Mouse (Mus musculus) NIH3T3 (cell line): ENCODE measurements around the gene Oat.

ENCODE experiments used
- DNase-seq: peaks from one replicate; pipeline ENCODE4 v3.0.0-alpha.2; 2012; ENCODE audit warnings: low read depth

Gene Oat

DNA sequence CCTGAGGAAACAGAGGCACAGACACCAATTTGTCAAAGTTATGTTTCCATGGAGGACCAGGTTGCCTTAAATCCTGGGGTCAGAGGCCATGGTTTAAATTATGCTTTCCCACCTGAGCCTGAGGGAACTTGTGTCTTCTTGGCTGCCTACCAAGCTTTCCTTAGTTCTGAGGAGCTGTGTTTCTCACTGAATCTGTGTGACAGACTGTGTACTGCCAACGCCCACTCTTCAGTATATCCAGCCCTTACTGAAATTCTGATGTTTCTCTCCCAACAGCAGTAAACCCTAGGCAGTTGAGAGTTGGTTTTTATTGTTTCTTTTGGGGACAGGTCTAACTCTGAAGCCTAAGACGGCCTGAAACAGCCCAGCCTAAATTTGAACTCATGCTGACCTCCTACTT lies 17.6 kb upstream of the Oat start:
- no peak for DNase-seq

- DNase-seq: no peak
Measured at GRCm38 (mm10) chr7:132589610-132590009, 13.4 kb upstream of the Oat start.

DNA sequence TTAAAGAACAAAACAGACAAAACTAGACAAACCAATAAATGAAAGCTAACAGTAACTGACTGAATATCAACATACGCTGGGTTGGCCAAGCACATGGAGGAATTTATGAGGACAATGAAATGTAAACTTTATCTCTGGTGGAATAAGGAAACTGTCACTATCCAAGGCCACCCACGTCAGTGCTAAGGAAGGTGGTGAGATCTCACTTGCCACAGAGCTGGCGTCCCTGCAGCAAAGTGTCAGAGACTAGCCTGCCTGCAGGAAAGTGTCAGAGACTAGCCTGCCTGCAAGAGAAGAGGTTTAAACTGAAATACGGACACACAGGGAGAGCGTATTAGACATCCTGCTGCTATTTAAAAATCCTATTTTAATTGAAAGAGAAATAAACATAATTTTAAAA lies 11.0 kb upstream of the Oat start:
- DNase-seq: no peak

DNA sequence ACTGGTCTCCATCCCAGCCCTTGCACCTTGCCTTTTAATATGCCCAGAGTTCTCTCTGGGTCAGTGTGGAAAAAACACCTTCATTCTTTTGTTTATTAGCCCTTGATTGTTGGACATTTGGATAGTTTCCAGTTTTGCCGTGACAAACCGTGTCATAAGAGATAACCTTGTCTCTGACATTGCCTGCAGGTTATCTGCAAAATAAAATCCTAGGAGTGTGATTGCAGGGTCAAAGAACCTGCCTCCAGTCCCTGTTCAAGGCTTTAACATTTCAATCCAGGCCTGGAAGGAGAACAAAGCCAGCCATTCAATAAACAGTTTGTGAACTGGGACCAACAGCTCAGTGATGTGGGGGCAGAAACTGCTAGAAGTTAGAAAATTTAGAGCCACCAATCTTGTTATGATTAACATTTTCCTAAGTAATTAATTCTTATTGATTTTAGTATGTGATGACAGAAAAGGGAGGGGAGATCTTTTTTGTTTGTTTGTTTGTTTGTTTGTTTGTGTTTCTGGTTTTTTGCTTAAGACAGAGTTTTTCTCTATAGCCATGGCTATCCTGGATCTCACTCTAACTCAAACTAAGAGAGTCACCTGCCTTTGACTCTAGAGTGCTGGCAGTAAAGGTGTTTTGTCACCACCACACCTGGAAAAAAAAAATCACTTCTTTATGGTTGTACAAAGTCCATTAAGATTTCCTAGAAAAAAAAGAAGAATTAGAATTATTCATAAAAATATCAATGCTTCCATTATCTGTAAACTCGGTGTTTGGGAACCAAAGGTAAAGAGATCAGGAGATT lies 9.7 kb upstream of the Oat start:
- DNase-seq: no peak

DNA sequence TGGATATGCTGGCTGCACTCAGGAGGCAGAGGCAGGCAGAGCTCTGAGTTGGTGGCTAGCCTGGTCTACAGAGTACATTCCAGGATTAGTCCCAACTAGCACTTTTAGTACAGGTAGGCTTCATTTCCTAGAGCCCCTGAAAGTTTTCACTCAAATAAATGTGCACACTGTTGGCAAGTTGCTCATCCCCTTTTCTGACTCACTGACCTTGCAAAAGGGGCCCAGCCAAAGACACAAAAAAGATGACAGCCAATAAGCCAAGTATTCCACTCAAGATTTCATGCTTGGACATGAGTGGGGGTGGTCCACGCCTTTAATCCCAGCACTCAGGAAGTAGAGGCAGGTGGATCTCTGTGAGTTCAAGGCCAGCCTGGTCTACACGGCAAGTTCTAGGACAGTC lies 5.2 kb upstream of the Oat start:
- no peak for DNase-seq

DNA sequence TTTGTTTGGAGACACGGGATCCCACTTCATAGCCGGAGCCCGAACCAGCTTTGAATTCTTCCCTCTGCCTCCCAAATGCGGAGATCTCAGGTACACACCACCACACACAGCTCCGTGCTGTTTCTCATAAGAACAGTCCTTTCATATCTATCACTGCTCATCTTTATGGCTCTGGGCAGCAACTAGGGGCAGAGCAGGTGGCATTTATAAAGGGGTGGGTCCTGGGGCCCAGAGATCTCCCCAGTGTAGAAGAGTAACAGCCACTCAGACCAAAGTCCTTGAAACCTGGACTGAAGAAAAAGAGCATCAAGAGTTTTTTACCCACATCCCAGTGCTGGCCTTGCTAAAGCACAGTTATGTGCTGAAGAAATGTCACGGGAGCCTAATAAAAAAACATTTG lies 4.3 kb upstream of the Oat start:
- DNase-seq: no peak

GRCm38 (mm10) chr7:132576891-132577290 lies 693 bp upstream of the Oat start:
- DNase-seq: peak; percentile 50

DNA sequence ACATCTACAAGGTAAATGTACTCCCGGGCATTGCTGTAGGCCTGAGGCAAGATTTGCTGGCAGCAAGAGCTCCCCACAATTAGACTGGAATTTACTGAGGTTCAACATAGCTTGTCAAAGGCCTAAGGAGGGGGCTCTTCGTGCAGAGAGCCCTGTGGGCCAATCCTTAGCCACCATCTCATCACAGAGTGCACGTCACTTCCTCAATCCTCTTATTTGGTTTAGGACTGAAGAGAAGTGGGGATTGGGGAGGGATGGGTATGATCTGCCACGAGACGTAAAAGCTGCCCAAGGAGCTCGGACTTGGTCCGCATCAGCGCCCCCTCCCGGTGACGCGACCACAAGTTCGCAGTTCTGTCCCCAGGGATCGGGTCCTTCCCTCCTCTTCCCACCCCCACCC lies 575 bp downstream of the Oat start:
- DNase-seq: peak; percentile 94

DNA sequence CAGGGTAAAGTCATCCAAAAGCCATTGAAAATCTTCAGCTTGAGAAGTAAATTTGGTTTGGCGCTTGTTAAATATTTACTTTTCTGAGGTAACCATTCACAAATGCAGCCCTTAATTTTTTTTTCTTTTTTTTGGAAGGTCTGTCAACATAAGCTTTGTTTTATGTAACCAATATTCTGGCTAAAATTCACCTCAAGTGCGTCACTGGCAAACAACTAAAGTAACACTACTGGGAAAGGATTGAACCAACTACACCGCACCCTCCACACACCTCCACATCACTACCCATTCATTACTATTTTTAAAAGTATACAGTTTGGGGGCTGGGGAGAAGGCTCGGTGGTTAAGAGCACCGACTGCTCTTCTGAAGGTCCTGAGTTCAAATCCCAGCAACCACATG lies 1.6 kb downstream of the Oat start:
- no peak for DNase-seq

GRCm38 (mm10) chr7:132573205-132573604 lies 3.0 kb downstream of the Oat start:
- peak; percentile 9 for DNase-seq

- peak; percentile 24 for DNase-seq
Measured at GRCm38 (mm10) chr7:132572738-132573137, 3.5 kb downstream of the Oat start.

GRCm38 (mm10) chr7:132571481-132571880 lies 4.7 kb downstream of the Oat start:
- DNase-seq: peak; percentile 67

DNA sequence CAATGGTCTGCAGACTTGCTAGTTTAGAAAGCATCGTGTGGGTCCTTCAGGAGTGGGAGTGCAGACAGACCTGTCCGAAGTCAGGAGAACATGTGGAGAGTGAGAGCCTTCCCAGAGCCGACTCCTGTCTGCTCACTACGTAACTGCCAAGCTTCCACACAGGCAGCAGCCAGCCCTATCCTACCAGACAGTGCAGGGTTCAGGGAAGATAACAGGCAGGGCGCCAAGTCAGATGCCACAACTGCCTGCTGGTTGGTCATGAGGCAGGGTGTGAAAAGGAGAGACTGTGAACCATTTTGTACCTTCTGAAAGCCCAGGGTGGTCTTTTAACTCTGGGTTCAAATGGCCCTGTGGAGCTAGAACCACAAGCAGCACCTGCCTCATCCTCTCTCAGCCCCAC lies 6.1 kb downstream of the Oat start:
- DNase-seq: peak; percentile 18

DNA sequence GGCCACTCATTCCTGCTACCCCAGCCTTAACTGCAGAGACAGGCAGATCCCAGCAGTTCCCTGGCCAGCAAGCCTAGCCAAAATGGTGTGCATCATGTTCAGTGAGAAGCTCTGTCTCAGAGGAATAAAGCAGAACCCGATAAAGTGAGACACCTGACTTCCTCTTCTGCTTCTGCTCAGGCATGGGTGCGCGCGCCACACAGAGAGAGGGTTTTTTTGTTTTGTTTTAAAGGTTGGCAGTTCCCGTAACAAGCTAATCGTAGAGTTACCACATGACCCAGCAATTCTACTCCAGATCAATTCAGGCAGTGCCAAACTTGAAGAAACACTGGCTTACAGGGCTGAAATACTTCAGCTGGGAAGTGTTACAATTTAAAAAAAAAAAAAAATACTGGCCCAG lies 7.4 kb downstream of the Oat start:
- no peak for DNase-seq

DNA sequence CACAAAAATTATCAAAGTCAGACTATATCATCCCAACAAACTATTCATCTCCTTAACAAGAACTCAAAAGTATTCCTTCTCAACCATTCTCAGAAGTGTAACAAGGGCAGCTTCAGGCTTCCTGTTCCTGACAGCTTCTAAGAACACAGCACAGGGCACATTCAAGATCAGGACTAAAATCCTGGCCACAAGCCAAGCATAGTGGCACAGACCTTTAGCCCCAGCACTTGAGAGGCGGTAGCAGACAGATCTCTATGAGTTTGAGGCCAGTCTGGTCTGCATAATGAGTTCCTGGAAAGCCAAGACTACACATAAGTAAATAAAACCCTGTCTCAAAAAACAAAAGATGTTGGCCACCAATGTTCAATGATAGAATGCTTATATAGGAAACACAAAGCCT lies 10.4 kb downstream of the Oat start:
- no peak for DNase-seq

DNA sequence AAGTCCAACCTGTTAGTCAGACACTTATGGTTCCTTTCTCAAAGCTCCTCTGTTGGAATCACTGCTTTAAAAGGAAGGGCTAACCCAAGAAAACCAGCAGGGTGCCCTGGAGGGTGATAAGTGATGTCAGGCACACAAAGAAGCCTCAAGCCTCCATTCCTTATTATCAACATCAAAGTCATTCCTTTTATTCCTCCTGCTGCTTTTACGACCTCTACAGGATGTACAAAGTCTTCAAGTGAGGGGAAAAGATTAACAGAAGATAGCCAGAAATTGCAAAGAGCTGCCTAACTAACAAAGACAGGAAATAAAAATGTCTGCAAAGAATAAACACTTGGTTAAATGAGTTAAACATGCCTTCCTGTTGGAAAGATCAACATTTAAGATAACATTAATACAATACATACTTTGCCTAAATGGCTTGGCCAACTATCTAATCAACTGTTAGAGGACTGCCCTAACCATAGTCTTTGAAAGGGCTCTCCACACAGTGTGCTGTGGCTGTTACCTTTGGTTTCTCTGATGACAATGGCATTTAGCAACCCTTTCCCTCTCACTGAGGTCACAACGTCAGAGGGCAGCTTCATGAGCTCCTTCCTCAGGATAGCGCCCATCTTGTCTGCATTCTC lies 16.9 kb downstream of the Oat start:
- no peak for DNase-seq

DNA sequence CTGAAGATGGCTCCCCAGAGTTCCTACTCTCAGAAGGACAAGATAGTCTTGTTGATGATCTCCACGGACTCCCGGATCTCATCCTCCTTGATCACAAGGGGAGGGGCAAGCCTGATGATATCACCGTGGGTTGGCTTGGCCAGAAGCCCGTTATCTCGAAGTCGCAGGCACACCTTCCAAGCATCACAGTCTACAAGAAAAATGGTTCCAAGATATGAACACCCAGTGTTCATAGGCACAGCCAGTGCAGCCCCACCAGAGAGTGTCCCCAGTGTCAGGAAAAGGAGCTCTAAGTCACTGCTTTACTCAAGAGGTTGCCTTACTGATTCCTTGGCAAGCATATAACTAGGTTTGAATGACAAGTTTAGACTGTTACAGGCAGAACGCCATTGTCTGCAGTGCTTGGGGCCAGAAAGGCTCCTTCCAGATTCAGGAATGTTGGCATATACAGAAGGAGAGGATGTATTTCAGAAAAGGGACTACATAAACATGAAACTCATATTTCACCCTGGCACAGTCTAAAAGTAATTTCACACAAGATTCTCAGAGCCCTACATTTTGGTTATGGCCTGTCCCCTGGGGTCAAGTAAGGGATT lies 18.0 kb downstream of the Oat start:
- DNase-seq: no peak

DNA sequence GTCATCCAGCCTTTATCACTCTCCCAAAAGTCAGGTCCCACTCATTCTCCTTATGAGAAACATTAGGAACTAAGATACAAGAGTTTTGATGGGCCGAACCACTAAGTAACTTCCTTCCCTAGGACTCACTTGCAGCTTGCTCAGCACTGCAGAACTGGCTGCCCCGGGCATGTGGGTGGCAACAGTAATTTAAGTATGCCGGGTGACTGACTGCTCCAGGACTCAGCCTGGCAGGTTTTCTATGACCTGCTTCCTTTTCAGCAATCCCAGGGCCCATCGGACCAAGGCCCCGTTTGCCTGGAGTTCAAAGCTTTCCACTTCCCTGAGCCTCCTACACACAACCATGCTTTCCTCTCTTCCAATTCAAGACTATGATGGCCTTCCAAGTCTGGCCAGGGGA lies 19.6 kb downstream of the Oat start:
- no peak for DNase-seq

GRCm38 (mm10) chr7:132555911-132556310 lies 20.3 kb downstream of the Oat start:
- no peak for DNase-seq

GRCm38 (mm10) chr7:132554091-132554490 lies 22.1 kb downstream of the Oat start:
- DNase-seq: no peak

GRCm38 (mm10) chr7:132551351-132552126 lies 24.7 kb downstream of the Oat start:
- peak; percentile 97 for DNase-seq

GRCm38 (mm10) chr7:132547126-132547525 lies 29.1 kb downstream of the Oat start:
- DNase-seq: no peak

DNA sequence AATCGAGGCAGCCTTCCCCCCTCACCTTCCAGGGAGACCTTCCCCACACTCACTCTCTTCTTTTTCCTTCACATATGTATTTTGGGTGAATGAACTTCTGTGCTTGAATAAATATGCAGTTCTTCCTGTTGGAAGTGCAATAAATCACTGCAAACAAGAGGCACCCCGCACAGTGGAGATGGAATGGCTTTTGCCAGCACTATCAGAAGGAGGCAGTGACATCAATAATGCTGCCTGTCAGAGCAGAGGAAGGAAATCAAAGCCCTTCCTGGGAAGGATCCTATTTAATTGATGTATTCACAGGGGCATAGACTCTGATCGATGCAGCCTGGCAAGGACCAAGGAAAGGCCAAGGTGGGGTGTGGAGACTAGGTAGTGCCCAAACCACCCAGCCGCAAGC lies 33.8 kb downstream of the Oat start:
- no peak for DNase-seq
